Mouse (Mus musculus) lung, adult 10 weeks (tissue): ENCODE results near the gene Pmel. TPM values are rescaled to one million over a fixed set of nuclear protein-coding genes. Genes with fewer than 3 reads are reported as not detected.

Experiments used
- polyA plus RNA-seq: library from polyadenylated mRNA; stranded (reverse); fragments of 350-450 nt; fragmentation: Illumina TruSeq; extraction: RNeasy Lipid Tissue Mini Kit (QIAGEN cat#74804); gene quantifications from one replicate; pipeline ENCODE4 v1.2.3, GENCODE M21; 2014; ENCODE audit warnings: low read depth, low replicate concordance; ENCODE audit not compliant: insufficient read depth

The Pmel gene
- 0.31 TPM for polyA plus RNA-seq

DNA sequence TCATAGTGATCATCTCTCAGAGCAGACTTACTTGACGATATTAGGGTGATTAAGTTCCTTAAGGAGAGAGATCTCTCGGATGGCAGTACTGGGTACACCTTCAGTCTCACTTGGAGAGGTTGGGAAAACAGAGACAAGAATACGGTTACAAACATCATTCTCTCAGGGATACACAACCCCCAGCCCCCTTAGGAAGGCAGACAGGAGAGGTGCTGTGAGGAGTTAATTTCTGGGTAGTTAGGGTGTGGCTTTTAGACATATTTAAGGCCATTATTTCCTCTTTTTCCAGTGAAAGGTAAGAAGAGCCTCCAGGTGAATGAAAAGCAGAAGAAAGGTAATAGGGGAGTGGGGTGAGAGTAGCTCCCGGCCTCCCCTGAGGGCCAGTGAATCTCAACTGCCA, at the start of gene Pmel:
TSS of gene Pmel (plus strand) at position 301 of the 400 bp plus-strand sequence.

DNA sequence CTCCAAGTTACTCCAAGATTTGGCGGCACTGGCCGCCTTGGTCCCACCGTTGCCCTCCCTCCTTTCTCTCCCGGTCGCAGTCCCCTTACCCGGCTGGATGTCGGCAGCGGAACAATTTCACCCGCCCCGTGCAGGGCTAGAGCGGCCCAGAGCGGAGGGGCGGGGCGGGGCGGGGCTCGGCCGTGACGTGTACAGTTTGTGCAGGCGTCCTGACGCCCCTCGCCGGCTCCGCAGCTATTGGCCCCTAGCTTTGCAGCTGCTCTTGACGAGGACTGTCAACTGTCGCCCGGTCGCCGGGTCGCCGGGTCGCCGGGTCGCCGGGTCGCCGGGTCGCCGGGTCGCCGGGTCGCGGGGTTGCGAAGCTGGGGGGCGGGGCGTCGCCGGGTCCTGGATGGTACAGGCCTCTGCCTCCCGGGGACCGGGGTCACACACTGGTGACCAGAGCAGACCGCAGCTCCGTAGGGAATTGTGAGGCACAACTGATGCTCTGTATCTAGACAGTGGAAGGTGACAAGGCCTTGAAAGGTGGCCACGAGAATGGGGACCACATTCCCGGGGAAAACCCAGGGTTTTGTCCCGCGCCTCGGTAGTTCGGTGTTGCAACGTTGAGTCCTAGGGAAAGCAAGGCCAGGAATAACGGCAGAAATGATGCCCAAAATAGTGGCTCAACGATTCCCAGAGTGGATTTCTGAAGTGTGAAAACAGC, 30.1 kb upstream of the Pmel start, which contains the start of gene Suox:
TSS of gene Suox (minus strand) at position 311 of the 706 bp plus-strand sequence.

DNA sequence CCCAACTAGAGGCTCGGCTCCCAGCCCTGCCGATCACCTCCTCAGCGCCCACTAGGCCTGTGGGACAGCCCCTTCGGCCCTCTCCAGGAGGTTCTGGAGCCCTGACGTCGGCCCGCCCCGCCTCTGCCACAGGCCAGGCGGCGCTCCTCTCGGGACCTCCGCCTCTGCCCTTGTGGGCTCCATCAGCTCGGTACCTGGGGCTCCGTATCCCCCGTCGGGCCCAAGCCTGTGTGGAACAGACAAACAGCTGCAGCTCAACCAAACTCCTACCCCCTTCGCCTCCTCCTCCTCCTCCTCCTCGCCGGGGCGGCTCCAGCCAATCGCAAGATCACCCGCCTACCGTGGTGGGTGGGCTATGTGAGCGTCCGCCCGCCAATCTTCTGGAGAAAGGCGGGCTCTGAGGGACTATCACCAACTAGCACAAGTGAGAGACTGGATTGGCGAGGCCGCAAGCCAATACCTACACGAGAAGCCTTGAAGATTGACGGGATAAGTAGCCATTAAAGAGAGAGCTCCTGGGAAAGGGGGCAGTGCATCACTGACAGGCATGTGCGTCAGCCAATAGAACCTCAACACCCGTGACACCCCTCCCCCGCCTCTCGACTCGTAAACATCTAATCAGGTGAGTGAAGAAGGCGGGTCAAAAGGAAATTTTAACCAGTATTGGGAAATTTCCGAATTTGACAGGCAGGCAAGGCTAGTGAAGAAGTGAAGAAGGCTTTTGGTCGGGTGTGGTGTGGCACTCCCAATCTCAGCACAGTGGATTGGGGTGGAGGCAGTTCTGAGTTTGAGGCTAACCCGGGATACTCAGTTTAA, 7.8 kb upstream of the Pmel start, which contains the start of gene Rab5b:
TSS of gene Rab5b (minus strand) at position 273 of the 816 bp plus-strand sequence.

DNA sequence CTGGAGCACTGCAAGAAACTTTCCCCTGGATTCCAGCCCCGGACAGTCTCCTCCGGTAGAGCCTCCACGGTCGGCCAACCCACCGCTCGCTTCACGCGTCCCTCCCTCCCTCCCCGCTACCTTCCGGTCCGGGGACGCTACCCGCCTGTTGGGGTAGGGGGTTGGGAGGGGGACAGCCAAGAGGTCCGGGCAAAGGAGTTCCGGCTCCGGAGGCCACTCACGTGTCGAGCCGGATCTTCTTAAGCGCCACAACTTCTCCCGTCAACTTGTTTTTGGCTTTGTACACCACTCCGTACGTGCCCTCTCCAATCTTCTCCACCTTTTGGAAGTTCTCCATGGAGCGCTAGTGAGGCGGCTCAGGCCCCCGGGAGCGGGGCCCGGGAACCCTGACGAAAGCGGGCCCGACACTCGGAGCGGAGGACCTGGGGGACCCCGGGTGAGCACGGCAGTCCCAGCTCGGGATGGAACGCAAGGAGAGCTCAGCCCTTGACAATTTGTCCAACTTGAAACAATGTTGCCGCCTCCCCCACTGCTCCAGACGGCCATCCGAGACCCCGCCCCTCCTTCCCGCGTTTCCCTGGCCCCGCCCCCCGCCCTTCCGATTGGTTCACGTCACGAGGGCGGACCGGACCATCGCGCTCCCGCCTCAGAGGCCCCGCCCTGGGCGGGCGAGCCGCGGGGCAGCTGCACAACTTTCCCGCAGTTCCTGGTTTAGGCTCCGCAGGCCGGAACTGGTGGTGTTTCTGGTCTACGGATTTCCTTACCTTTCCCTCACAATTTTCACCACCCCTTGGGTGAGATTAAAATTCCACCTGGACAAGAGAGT, 709 bp downstream of the Pmel start, which contains the start of gene Cdk2:
TSS of gene Cdk2 (minus strand) at position 541 of the 826 bp plus-strand sequence.

DNA sequence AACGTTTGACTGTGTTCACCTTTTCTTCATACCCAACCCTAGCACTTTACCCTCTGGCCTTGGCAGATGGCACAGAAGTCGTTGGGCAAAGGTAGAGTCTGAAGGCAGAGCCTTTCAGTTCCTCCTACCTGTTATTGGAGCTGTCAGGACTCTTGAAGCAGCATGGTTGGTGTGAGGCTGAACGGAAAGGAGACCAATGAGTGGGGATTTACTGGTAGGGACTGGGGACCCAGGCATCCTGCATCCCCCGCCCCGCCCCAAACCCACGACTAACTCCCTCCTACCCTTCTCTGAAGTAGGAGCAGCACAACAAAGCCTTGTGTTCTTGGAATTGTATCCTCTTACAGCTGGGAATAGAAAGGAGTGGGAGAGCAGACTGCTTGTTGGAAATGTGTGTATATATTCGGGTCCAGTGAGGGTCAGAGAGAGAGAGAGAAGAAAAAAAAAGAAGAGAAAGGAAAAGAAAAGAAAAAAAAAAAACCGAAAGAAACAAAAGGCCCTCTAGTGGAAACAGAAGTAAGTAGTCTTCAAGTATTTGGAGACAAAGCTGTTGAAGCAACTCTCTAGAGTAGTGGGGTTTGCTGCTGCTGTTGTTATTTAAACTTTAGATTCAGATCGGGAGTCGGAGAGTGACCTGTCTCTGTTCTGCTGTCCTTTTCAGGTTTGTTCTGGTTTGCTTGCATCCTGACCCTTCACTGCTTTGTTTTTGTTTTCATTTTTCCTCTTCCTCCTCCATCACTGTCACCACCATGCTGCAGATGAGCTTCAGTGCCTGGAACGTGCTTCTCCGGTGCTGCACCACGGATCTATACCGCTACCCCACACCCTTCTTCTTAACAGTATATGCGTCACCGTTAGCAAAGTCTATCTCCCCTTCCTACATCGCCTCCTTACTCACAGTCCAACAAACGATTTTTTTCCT, 40.9 kb downstream of the Pmel start, which contains the start of gene Dgka:
TSS of gene Dgka (minus strand) at position 176 of the 922 bp plus-strand sequence.

DNA sequence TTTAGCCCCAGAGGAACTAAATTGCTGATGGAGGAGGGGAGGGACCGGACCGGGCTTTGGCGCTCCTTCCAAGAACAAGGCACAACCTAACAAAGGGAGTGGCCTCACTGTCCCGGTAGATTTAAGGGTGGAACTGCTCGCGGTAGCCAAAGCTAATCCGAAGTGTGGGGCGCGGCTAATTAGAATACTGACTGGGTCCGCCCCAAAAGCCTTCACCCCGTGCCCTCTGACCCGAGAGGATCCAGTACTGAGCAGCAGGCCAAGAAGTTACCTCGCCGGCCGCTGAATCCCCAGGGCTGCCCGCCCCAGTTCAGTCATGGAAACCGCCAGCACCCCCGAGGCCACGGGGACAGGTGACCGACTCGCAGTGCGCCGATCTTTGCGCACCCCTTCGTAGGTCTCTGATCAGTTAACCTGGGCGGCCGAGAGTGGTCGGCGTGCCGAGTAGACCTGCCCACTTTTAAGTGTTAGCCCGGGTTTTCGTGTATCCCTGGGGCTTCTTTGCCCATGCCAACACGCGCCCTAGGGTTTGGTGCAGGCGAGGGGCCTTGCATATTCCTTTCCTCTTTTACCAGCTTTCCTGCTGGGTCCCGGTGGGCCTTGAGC, 43.8 kb downstream of the Pmel start, which contains the start of gene Pym1:
TSS of gene Pym1 (plus strand) at position 244 of the 606 bp plus-strand sequence.

Other genes with a start within 250 kb of the Pmel start
- 27.3 TPM for gene Smarcc2, start 244.9 kb upstream of the Pmel start, polyA plus RNA-seq
- gene Myl6, start 210.1 kb upstream of the Pmel start, polyA plus RNA-seq, result 2,837 TPM
- 1.4 TPM for gene Myl6b, start 205.5 kb upstream of the Pmel start, polyA plus RNA-seq
- gene Esyt1, start 178.3 kb upstream of the Pmel start, polyA plus RNA-seq, result 39.2 TPM
- 9.3 TPM for gene Zc3h10, start 156.4 kb upstream of the Pmel start, polyA plus RNA-seq
- 3,755 TPM for gene Rpl41, start 154.9 kb upstream of the Pmel start, polyA plus RNA-seq
- 45.1 TPM for gene Pa2g4, start 138.2 kb upstream of the Pmel start, polyA plus RNA-seq
- 8.0 TPM for gene Erbb3, start 114.5 kb upstream of the Pmel start, polyA plus RNA-seq
- 720 TPM for gene Rps26, start 77.4 kb upstream of the Pmel start, polyA plus RNA-seq
- gene Ikzf4, start 58.2 kb upstream of the Pmel start, polyA plus RNA-seq, result 0.86 TPM
- gene Suox, start 30.1 kb upstream of the Pmel start, polyA plus RNA-seq, result 10.1 TPM
- gene Rab5b, start 7.9 kb upstream of the Pmel start, polyA plus RNA-seq, result 55.5 TPM
- gene Cdk2, start 836 bp downstream of the Pmel start, polyA plus RNA-seq, result 11.7 TPM
- gene Dgka, start 40.7 kb downstream of the Pmel start, polyA plus RNA-seq, result 19.2 TPM
- 25.4 TPM for gene Pym1, start 43.7 kb downstream of the Pmel start, polyA plus RNA-seq
- gene Mmp19, start 86.7 kb downstream of the Pmel start, polyA plus RNA-seq, result 10.5 TPM
- gene Dnajc14, start 99.9 kb downstream of the Pmel start, polyA plus RNA-seq, result 37.5 TPM
- gene Tmem198b, start 100.2 kb downstream of the Pmel start, polyA plus RNA-seq, result 6.7 TPM
- gene Sarnp, start 113.1 kb downstream of the Pmel start, polyA plus RNA-seq, result 97.3 TPM
- gene Ormdl2, start 117.5 kb downstream of the Pmel start, polyA plus RNA-seq, result 65.0 TPM
- gene Gdf11, start 187.5 kb downstream of the Pmel start, polyA plus RNA-seq, result 0.65 TPM
- gene Cd63, start 196.8 kb downstream of the Pmel start, polyA plus RNA-seq, result 322 TPM
- 6.0 TPM for gene Rdh5, start 218.7 kb downstream of the Pmel start, polyA plus RNA-seq
- 331 TPM for gene Bloc1s1, start 219.8 kb downstream of the Pmel start, polyA plus RNA-seq
- gene Itga7, start 229.6 kb downstream of the Pmel start, polyA plus RNA-seq, result 14.2 TPM